Mouse (Mus musculus): ENCODE measurements around the gene Actn2.

- no peak for TF ChIP-seq POLR2A (IDR thresholded peaks at IDR 0.05; ENCODE audit: control insufficient read depth, extremely low read depth, insufficient read depth, low read length, poor library complexity)
- no peak for TF ChIP-seq CTCF (IDR thresholded peaks at IDR 0.05; ENCODE audit: borderline replicate concordance, control insufficient read depth, extremely low read depth, insufficient read depth, low read length, poor library complexity)
Observed at GRCm38 (mm10) chr13:12304991-12305390, 35.6 kb downstream of the Actn2 start.

Measured in thymus, adult 2 months (tissue).